Mouse (Mus musculus) CD4-positive, CD25-positive, alpha-beta regulatory T cell, adult 9 weeks (primary cell): ENCODE measurements around the gene Ascc2. TPM values are rescaled to one million over a fixed set of nuclear protein-coding genes. Genes with fewer than 3 reads are reported as not detected.

Source experiments
- polyA plus RNA-seq: library from polyadenylated mRNA; unstranded; fragments of 100-300 nt; shearing (Covaris generic); gene quantifications from one replicate; pipeline ENCODE4 v1.2.1, GENCODE M21; 2017

Ascc2 gene
- 49.5 TPM for polyA plus RNA-seq

DNA sequence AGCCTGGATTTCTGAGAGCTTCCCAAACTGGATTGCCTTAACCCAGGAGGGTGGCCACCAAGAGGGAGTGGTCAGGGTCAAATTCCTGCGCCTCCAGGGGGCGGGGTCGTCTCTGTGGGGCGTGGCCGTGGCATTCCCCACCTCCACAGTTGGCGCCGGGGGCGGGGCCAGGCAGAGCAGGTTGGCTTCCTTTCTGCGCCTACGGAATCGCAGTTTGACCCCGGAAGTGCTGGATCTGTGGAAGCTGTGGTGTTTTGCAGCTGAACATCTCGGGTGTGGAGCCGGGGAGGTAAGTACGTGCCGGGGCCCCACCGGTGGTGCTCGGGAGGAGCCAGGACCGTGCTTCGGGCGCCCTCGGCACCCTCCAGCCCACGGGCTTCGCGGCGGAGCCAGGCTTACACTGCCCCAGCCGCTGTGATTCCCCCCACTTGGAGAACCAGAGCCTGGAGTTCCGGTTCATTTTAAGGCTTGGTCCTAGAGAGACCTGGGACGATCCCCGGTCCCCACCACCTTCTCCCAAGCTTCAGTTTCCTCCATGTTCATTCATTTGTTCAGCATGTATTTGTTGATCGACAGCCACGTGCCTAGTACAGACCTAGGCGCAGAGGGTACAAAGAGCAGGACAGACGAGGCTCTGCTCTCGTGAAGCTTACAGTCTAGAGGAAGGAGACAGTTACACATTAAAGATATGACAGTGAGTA is at the start of gene Ascc2:
Gene Ascc2, plus strand, starts transcription at position 214 of the 701 bp plus-strand sequence.

DNA sequence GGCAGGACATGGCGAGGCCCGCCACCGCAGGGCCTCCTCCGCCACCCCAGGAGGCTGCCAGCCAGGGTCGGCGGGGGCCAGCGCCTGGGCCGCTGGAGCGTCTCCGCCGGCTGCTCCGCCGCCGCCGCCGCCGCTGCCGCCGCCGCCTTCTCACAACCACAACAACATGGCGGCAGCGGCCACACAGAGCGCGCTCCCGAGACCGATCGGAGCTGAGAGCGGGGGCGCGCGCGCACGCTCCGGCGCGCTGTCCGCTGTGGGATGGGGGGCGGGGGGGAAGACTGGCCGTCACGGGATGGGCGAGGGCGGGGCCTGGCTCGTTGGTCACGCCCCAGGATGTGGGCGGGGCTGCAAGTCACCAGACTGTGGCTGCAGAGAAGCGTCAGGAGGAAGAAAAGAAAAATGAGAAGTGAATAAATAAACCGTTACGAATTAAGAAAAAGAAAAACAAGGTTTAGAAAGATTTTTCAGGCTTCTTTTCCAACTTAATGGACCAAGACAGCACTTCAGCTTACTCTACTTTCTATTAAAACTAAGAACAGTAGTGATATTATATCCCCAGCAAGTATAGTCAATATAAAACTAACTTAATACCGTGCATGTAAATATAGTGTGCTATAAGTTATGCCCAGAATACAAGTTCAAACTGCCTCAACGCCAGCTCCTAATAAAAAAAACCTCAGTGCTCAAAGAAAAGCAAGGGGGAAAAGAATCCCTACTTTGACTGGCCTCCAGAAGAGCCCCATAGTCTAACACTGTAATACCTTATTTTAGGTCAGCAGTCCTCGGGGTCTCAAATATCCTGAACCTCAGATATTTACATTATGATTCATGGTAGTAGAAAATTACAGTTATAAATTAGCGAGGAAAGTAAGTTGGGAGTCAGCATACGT is 42.7 kb upstream of the Ascc2 start, which contains the start of gene Mtmr3:
Gene Mtmr3, minus strand, starts transcription at position 256 of the 893 bp plus-strand sequence.

DNA sequence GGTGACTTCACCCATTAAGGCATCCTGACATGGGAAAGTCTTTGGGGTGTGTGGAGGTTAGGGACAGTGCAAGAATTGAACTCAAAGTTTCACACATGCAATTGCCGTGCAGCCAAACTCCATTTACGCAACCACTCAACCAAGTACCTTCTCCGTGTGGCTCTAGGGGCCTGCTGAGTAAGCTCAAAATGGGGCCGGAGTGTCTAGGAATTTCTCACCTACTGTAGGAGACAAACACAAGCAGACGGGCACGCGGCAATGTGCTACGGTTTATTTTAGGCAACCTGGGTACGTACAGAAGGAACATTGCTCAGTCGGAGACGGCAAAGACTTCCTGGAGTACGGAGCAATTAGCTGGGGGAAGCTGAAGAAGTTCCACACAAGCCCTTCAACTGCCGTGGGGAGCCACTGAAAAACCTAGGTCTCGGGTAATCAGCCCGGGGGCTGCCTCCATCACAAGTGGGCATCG is 17.5 kb upstream of the Ascc2 start, which contains the start of gene Gm11032:
Gene Gm11032, plus strand, starts transcription at position 51 of the 469 bp plus-strand sequence.

DNA sequence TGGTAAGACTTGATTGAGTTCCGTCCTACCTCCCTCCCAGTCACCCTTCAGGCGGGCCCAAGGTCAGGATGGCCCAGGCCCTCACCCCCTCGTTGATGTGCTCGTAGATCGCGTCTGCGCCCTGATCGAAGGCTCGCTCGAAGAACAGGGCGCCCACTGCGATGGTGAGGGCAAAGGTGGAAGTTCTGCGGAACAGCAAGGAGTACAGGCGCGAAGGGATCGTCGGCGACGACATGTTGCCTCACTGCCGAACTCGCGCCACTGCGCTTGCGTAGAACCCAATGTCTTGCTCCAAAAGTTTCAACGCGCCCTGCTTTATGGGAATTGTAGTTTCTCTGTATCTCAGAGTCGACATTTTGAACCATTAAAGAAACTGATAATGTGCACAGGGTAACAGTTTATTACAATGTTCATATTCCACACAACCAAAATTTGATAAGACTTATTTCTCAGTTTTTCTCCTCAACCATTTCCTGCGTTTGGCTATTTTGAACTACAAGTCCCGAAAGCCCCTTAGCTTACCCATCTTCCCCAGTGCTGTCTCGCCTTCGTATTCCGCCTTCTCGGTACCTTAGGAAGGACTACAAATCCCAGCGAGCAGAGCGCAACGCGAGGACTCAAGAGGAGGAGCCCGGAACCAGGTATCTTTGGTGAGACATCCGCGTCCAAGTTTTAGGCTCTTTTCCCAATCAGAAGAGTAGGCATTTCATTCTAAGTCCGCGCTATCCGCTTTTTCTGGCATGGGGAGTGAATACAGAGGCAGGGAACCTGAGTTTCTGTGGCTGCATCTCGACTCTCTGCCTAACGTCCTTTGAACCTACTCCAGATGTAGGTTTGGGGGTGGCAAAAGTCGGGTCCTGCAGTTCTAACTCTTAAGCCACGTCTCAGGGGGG is 66.8 kb downstream of the Ascc2 start, which contains the start of the genes Uqcr10 and Zmat5:
Gene Uqcr10, minus strand, starts transcription at position 271 of the 893 bp plus-strand sequence.
Gene Zmat5, plus strand, starts transcription at position 607 of the 893 bp plus-strand sequence.

Other genes with a start within 250 kb of the Ascc2 start
- 1.5 TPM for gene Hormad2, start 196.6 kb upstream of the Ascc2 start, polyA plus RNA-seq
- 47.1 TPM for gene Mtmr3, start 42.9 kb upstream of the Ascc2 start, polyA plus RNA-seq
- gene Gm11032, start 17.7 kb upstream of the Ascc2 start, polyA plus RNA-seq: not detected
- gene Uqcr10, start 66.6 kb downstream of the Ascc2 start, polyA plus RNA-seq: 469 TPM
- 114 TPM for gene Zmat5, start 66.9 kb downstream of the Ascc2 start, polyA plus RNA-seq
- gene Cabp7, start 109.0 kb downstream of the Ascc2 start, polyA plus RNA-seq: not detected
- gene Nf2, start 211.8 kb downstream of the Ascc2 start, polyA plus RNA-seq: 27.2 TPM
- gene Nipsnap1, start 236.2 kb downstream of the Ascc2 start, polyA plus RNA-seq: 45.5 TPM